Mouse (Mus musculus) mesoderm, embryonic 11.5 days (tissue): Measurements from ENCODE around the gene Anks6.

Experiments used
- DNase-seq: peaks from one replicate; pipeline ENCODE4 v3.0.0-alpha.2; 2012; ENCODE audit warnings: low read depth, low spot score

Anks6 gene

DNA sequence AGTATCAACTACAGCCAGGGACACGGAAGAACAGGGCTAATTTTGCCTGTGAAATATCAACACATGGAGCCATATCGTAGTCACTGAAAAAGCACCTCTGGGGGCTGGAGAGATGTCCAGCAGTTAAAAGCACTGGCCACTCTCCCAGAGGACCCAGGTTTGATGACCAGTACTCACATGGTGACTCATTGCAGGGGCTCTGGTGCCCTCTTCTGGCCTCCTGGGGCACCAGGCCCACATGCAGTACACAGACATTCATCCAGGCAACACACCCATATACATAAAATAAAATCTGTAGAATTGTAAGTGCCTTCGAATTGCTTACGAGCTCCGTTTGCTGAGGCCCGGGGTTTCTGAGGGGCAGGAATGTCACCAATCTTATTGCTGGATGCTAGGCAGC lies 10.3 kb downstream of the Anks6 start:
- DNase-seq, result no peak

DNA sequence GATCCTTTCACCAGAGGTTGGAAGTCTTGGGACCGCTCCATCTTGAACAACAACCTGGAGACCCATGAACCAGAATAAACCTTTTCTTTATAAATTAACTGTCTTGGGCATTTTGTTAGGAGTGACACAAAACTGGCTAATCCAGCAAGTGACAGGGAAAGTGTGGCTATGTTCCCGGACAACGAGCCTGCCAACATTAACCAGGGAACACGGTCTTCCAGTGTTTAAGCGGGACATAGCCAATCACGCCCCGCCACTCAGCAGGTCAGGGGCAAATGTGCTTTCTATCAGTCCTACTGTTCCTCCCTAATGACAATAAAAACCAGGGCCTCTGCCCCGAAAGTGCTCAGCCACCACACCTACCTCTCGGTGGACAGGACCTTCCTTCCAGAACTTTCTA lies 13.4 kb downstream of the Anks6 start:
- DNase-seq, result no peak

DNA sequence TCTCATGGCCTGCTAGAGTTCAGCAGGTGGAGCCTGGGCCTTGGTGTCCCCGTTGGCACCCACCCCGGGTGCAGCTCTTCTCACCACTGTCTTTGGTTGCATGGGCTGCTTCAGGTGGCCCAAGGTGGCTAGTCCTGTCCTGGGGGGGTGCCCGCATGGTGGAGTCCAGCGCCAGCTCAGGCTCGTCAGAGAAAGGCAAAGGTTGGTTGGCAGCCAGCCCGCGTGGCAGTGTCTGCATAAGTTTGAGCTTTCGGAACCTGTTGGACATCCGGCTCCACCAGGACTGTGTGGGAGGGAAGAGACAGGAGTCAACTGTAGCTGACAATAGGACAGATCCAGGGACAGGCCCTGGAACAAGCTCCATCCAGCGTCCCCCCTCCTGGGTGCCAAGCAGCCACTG lies 17.6 kb downstream of the Anks6 start:
- DNase-seq, result no peak

DNA sequence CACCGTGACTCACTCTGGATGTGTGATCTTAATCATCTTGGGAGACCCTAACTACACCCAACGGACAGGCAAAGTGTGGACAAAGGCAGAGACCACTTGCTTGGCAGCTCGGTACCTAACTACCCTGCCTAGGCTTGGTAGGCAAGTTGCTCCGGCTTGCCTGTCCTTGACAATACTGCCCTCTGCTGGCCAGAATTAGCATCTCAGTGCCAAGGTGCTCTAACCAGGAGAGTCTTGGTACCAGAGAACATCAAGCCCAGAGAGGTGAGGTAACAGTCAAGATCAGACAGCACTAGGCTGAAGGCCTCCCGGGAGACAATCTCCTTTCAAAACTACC lies 19.9 kb downstream of the Anks6 start:
- peak; percentile 85 for DNase-seq

DNA sequence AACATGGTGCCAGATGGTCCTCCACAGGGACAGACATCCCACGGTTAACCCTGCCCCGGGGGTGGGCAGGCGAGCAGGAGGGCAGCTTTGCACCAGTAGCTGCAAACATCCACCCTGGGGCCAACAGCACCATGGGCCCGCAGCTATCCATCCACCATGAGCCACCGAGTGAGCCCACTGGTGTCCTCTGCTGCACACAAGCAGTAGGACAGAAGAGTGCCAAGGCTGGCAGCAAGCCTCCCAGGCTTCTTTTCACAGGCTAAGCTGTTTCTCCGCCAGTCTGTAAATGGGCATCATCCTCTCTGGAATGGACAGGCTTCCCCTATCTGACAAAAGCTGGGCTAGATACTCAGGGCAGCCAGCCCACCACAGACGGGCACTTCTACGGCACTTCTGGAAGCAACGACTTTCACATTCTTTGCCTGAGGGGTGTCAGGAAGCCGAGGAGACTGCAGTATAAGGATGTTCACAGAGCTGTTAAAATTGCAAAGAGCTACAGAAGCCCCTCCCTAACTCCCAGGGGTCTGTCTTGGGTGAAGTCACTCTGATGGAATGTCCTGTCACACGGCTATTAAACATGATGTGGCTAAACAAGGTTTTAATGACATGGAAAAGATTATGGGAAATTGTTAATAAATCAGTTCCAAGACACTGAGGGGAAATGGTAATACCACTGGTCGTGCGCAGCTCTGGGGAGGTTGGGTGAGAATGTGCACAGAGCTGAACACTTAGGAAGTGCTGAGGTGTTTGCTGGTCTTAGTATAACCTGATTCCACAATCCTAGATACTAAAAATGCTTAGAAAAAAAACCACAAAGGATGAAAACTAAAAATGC lies 20.5 kb downstream of the Anks6 start:
- DNase-seq, result peak; percentile 50

DNA sequence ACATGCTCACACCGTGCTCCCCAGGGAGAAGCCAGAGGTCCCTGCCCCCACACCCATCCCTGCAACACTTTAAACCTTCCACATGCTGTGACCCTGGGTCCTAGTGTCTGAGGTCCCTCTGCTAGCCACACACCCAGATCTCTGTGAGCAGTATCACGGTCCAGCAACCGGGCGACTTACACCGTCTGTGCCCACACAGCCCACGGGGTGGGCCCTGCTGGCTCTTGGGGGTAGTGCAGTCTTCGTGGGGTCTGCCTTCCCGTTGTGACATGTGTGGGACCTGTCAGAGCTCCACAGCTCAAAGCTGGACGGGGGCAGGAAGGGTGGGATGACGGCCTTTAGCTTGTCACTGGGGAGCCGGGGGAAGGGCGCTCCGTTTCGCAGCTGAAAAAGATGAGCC lies 21.7 kb downstream of the Anks6 start:
- DNase-seq, result no peak

DNA sequence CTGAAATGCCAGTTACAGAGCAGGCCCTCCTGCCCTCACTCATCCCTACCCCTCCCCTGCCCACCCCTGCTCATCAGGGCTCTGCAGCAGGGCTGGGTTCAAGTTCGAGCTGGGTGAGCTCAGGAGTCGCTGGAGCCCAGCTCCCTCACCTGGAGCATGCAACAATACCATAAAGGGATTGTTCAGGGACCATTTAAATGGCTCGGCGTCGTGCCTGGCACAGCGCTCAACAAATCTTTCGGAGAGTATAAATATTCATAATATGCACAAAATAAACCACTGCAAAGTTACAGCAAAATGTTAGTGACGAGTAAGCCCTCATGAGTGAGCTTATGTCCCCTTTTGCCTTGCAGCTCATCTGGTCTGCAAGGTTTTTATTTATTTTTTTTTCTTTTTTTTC lies 25.1 kb downstream of the Anks6 start:
- no peak for DNase-seq

DNA sequence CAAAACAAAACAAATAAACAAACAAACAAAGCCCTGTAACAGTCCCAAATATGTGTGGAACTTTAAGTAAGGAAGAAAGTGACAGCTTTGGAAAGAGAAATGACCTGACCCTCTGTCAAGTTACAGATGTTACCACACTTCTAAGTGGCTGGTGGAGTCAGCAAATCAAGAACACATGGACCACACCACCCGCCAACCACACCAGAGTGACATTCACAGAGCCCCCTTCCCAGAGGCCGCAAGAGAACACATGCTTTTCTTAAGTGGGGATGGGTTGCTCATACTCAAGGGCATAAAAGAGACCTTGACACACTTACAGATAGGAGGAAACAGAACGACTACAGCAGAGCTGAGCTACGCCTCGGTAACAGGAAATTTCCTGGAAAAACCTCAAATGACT lies 28.4 kb downstream of the Anks6 start:
- DNase-seq, result no peak

DNA sequence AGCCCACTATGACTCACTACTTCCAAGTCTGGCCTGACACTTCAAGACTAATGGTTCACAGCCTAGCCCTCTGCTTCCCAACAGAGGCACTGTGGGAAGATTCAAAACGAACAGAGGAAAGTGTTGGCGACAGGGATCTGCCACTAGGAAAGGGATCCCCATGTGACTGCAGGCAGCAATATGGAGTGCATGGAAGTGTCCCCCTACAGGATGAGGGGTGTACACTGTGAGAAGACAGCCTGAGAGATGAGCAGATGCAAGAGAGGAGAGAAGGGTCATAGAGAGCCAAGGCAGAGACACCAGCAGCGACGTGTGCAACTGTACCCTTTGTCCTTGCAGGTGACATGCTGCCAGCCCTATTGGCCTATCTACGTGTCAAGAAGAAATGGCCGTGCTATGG lies 33.3 kb downstream of the Anks6 start:
- DNase-seq, result no peak

DNA sequence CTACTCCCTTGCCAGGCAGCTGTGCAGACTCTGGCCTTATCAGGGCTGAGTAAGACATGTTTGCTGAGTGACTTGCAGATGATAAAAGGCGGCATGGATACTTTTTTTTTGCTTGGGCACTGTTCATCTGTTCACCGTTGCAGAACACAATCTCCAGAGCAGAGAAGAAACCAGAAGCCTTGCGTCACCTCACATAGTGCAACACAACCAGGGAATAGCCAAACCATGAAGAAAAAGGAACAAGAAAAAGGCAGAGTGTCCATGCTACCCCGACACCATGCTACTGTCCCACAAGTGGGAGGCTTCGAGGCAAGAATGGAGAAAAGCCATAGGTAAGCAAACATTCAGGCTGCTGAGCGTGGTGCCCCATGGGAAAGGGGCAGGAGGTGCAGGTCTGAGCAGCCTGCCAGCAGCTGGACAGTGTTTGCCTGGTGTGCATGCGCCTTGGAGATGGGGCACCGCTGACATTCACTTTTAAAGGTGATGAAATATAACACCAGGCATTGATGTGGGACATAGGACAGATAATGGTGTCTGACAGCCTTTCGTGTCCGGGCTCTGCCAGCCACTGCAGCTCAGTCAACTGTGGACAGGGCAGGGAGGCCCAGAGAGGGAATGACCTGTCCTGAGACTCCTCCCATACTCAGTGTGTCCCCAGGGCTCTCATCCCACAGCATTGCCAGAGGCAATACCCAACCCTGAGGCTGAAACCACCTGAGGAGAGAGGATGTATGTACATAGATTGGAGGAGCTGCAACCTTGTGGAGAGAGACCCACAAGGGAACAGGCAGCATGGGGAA lies 34.2 kb downstream of the Anks6 start:
- no peak for DNase-seq

DNA sequence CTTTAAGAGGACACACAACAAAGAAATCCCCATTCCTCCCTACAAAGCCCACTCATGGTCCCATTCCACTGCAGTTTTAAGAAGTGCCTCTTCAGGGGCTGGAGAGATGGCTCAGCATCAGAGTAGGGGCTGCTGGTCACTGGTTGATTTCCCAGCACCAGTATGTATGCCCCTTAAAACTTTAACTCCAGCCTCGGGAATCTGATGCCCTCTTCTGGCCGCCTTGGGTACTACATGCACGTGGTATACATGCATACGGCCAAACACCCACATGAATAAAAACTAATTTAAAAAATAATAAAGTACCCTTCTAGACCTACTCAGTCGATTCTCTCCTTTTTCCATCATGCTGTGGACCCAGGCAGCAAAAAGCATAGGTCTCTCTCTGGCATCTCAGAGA lies 36.7 kb downstream of the Anks6 start:
- DNase-seq, result peak; percentile 67

DNA sequence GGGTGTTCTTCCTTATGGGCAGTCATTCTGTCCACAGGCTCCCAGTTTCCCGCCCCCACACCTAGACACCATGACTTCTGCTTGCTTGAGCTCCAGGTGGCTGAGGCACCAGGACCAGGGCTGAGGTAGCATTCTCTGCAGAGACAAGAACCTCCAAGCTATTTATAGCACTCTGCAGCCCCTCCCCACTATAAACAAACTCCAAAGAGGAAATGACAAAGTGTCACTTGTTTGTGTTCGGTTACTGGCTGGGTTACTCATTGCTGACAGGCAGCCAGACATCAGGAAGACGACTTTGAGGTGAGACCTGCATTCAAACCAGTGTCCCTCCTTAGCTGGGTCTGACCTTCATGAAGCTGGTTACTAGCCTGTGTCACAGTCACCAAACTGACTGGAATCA lies 42.1 kb downstream of the Anks6 start:
- DNase-seq, result no peak

DNA sequence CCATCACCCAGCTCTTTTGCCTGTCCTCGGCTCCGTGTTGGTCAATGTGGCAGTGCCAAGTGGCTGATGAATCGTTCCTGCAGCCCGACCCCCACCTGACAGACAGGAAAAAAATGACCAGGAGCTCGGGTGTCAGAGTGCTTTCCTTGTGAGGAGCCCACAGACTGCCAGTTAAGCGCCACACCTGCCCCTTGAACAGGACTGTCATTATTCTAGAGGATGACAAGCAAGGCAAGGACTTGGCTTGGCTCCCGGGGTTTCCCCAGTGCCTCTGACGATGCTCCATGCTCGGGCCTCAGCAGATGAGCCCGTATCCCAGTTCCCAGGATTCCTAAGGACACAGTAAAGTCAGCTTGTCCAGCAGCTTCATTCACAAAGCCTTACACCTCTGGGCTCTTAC lies 44.8 kb downstream of the Anks6 start:
- no peak for DNase-seq

DNA sequence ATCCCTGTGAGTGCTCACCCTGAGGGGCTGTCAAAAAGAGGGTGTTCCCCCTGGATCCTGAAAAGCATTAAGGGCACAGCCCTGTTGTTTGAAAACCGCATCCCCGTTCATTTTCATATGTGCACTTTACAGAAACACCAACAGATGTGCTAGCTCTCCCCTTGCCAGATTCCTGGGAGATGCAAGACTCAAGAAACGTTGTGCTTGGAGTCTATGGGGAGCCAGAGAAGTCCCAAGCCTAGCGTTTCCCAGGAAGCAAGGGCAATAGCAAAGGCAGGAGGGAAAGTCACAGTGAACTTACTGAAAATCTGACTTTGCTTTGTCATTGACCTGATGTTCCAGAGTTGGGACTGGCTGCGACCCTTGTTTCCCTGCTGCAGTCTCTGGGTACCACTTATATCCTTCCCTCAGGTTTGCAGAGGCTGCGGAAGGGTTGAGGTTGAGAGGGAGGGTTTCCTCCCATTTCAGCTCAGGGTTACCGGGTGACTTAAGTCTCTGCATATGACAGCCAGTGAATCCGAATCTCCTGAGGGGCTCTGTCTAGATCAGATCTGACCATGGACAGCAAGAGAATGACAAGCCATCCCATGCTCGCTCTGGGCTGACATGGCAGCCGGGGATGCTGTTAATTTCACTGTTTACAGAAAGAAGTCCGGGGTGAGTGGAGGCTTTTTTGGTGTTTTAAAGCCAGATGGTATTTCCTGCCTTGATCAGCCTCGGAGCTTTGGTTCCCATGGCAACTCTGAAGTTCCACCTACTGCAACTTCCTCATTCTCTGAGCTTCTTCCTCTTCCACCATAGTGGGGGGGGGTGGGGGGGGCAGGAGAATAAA lies 46.6 kb downstream of the Anks6 start:
- DNase-seq, result no peak

DNA sequence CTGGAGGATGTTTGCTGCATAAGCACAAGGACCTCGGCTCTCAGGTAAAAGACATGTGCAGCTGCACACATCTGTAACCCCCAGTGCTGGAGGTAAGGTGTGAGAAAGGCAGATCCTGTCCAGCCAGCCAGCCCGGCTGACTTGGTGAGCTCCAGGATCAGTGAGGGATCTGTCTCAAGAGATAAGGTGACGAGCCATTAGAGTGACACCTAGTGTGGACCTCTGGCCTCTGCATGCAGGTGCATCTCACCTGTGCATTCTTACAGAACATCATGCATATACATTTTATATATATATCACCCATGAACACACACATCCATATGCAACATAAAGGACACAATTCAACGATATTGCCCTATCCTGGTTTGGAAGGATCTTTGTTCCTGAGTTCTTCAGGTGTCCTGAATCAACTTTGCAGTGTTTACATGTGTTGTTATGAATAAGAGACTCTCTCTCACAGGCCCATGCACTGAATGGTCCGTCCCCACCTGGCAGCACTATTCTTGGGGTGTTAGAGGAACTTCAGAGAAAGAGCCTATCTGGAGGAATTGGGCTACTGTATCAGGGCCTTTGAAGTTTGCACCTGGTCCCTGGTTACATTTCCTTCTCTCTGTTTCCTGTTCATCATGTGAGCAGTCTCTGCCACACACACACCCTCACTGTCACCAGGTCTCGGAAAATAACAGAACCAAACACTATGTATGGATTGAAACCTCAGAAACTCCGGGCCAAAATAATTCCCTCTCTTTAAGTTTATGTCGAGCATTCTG lies 56.4 kb downstream of the Anks6 start:
- no peak for DNase-seq

DNA sequence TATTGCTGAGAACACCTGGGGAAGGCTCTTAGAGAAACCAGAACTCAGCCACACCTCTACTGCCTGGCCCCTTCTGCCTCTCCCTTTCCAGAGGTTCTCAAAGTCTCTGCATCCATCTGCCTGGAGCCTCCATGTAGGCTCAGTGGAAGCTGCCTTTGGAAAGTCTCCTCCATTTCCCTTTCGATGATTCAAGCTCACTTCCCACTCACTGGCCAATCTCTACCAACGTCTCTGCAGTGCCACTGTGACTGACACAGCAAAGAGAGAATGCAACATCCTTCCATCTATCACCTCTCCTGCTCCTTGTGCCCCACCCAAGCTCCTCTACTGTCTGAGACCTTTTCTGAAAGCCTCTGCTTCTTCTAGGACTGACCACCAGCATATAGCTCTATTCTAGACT lies 59.3 kb downstream of the Anks6 start:
- no peak for DNase-seq

DNA sequence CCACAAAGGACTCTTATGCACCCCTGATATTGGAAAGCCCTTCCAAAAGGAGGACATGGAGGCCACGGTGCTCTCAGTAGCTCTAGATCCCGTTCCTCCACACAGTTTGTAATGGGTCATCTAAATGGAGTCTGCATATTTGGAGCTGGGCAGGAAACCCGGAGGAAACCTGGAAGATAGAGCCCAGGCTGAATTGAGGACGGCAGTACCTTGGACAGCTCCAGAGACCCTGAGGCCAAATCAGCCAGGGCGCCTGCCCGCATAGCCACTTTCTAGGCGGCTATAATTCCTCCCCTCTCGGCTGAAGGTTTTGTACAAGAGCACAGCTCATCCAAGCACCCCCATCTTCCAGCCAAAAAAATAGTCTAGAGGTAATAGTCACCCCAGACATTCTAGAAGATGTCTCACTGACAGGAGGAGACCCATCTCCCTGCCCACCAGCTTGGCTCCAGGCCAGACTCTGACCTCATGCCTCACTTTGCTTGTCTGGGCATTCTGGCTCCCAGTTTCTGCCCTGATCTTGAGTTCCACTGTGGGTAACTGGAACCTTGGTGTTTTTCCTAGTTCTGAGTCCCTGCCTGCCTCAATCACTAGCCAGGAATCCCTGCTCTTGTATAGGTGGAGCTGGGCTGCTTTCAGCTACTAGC lies 64.3 kb downstream of the Anks6 start:
- DNase-seq, result peak; percentile 84

DNA sequence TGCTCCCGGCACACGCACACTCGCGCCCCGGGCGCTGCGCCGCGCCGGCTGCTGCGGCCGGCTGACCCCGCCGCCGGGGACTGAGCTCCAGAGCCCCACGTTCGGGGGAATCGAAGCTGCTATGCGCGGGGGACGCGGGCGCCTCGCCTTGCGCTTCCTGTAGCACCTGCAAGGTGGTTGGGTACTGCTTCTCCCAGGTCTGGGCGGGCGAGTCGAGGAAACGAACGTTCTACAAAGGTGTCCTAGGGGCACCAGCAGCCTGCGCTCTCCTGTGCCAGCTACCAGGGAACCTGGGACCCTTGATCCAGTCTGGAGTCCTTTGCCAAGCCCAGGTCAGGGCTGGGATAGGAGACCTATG lies 65.3 kb downstream of the Anks6 start:
- DNase-seq, result no peak

DNA sequence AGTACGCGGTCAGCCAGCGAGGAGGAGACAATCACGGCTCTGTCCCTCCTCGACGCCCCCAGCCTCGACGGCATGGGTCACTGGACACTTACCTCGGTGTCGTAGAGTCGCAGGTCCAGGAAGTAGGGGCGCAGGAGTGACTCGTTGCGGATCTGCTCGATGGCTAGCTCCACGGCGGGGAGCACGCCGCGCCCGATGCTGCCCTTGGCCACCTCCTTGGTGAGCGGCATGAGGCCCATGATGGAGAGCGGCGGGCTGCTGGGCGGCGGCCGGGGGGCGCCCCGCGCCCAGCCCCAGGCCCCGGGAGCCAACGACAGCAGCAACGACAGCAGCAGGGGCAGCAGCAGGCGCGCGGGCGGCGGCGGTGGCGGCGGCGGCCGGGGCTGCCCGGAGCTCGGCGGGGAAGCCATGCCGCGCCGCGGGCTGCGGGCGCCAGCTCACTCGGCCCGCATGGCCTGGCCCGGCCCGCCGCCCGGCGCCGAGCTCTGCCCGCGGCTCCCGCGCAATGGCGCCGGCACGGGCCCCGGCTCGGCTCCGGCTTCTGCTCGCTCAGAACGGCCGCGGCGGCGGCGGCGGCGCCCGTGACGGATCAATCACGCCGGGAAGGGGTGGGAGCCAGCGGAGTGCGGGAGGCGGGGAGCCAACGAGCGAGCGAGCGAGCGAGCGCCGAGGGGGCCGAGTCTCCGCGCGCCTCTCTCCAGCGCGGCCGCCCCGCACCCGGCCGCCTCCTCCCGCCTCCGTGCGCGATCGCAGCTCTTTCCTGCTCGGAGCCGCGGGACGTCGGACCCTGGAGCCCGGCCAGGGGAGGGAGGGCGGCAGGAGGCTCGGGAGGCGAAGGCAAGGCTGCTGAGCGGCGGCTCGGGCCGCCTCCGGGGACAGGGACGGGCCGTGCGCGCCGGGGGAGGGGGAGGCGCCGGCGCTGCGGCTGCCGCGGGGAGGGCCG lies 65.9 kb downstream of the Anks6 start, which contains the start of gene Gabbr2:
Gabbr2 (minus strand) TSS at position 858 of the 943 bp plus-strand sequence.
- DNase-seq, result no peak
